22 mouse cellular contexts compared by ENCODE assay signal in the genomic region with DNA sequence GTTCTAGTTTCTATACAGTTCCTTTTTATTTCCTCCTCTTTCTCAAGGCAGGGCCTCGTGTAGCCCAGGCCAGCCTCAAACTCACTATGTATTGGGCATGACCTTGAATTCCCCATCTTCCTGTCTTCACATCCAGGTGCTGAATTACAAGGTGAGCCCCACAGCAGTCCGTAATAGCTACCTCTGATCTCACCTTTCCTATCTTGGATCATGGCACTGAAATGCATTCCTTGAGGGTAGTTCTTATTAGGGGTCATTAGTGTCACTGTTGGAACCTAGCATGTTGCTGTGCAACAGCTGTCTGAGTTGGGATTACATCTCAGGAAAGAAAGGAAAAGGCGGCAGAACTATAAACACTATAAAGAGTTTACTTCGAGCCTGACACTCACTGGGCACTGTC.
"Had no signal": no experiment of that assay in that cellular context is flagged by ENCODE, and none has a peak within 500 bp of the region (broad histone marks: within the 10 kb centered on the region; RNA-seq: fewer than 3 reads in every experiment).

No protein-coding gene starts in this region.

- H3K27ac ChIP-seq: left cerebral cortex, adult 2 months; limb, embryonic 13.5 days; liver, embryonic 13.5 days; macrophage; midbrain, embryonic 12.5 days; midbrain, embryonic 15.5 days; neural tube, embryonic 12.5 days; neural tube, embryonic 15.5 days; stomach, postnatal 0 days had no signal

- ATAC-seq: intestine, postnatal 0 days; lung, postnatal 0 days; midbrain, embryonic 15.5 days had no signal

- DNase-seq: kidney, adult 9 months; kidney, postnatal 36 days; layer of hippocampus, postnatal 36 days; liver; liver, embryonic 13.5 days; lung, embryonic 14.5 days; right cerebral cortex, adult 18-20 months; right cerebral cortex, postnatal 14 days; right cerebral cortex, postnatal 4 days; thymus, adult 2 months; thymus, postnatal 14 days; thymus, postnatal 4 days had no signal

- H3K4me2 ChIP-seq: limb, embryonic 13.5 days; liver, embryonic 13.5 days; lung, embryonic 14.5 days; midbrain, embryonic 12.5 days; midbrain, embryonic 15.5 days; neural tube, embryonic 12.5 days; neural tube, embryonic 15.5 days had no signal

- H3K36me3 ChIP-seq: limb, embryonic 13.5 days; liver, embryonic 13.5 days; midbrain, embryonic 12.5 days; midbrain, embryonic 15.5 days; neural tube, embryonic 12.5 days; neural tube, embryonic 15.5 days had no signal

- H3K4me3 ChIP-seq: left cerebral cortex, adult 2 months; limb, embryonic 13.5 days; liver, embryonic 13.5 days; midbrain, embryonic 12.5 days; midbrain, embryonic 15.5 days; neural tube, embryonic 12.5 days; neural tube, embryonic 15.5 days had no signal

- H3K27me3 ChIP-seq: limb, embryonic 13.5 days; liver, embryonic 13.5 days; midbrain, embryonic 12.5 days; midbrain, embryonic 15.5 days; neural tube, embryonic 12.5 days; neural tube, embryonic 15.5 days had no signal

- H3K9me3 ChIP-seq: limb, embryonic 13.5 days; liver, embryonic 13.5 days; midbrain, embryonic 12.5 days; midbrain, embryonic 15.5 days; neural tube, embryonic 12.5 days; neural tube, embryonic 15.5 days had no signal

- H3K9ac ChIP-seq: limb, embryonic 13.5 days; liver, embryonic 13.5 days; lung, embryonic 14.5 days; midbrain, embryonic 12.5 days; midbrain, embryonic 15.5 days; neural tube, embryonic 12.5 days; neural tube, embryonic 15.5 days had no signal
